Mouse (Mus musculus): Measurements from ENCODE around the gene Pask.

- no peak for TF ChIP-seq CTCF (IDR thresholded peaks at IDR 0.05; ENCODE audit: low read depth)
- TF ChIP-seq EP300 (optimal IDR thresholded peaks at IDR 0.05), result no peak
Measured at GRCm38 (mm10) chr1:93270516-93271240, 72.6 kb downstream of the Pask start.
